Mouse (Mus musculus): ENCODE results near the gene Myh11. TPM values are rescaled to one million over a fixed set of nuclear protein-coding genes. Genes with fewer than 3 reads are reported as not detected.

Myh11 gene
- polyA plus RNA-seq, 1 experiment from 2014 or later = 0.55 TPM

DNA sequence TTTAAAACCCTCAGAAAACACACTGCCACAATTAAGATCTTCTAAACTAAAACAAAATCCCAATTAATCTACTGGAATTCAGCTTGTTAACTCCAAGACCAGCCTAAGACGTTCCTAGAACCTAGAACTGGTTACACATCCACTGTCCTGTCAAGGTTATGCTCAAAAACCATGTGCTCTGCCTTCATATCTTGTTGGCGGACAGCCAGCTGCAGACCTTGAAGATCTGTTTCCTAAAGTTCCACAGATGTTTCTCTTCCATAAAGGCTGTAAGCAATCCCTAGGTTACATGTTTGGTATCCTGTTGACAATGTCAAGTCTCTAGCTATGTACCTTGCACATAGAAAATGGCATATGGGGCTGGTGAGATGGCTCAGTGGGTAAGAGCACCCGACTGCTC is 13.6 kb upstream of the Myh11 start:
- H3K27ac ChIP-seq = no peak overlapping the region
- 91% methylated on average over 3 of the region's 3 CpGs for WGBS

DNA sequence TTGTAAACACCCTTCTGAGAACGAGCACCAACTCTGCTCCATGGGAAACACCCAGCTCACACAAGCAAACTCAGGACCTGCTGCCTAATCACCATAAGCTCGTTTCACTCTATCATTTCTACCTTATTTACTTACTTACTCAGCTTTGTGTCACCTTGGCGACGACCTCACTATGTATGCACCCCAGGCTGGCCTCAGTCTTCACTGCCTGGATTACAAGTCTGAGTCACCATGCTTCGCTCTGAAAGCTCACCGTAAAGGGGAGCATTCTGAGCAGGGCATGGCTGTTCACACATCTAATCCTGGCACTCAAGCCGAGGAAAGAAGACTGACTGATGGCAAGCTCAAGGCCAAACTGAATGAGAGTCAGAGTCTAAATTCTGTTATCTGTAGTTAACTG is 12.5 kb upstream of the Myh11 start:
- Histone ChIP-seq H3K9me3 (no peaks in the 10 kb centered on the region), H3K4me3 (no peak overlapping the region), H3K9ac (no peak overlapping the region), H3K27me3 (no peaks in the 10 kb centered on the region), H3K4me1 (no peaks in the 10 kb centered on the region), H3K36me3 (peaks cover 71% of the 10 kb centered on the region), H3K27ac (no peak overlapping the region), H3K4me2 (replicated peaks) (no peak overlapping the region)
- WGBS = 87% methylated on average over 7 of the region's 7 CpGs
- ATAC-seq (ENCODE audit: insufficient number of reproducible peaks, insufficient read depth, low FRiP score, low TSS enrichment) = no peak

More for the DNA sequence above, 13.6 kb upstream of the Myh11 start:
- peaks cover 66% of the 10 kb centered on the region for H3K36me3 ChIP-seq
- no peaks in the 10 kb centered on the region for H3K27me3 ChIP-seq
- H3K9ac ChIP-seq = no peak overlapping the region
- H3K4me1 ChIP-seq = no peaks in the 10 kb centered on the region
- H3K4me2 ChIP-seq (replicated peaks) = no peak overlapping the region
- ATAC-seq (ENCODE audit: insufficient number of reproducible peaks, insufficient read depth, low FRiP score, low TSS enrichment) = no peak
- H3K9me3 ChIP-seq = no peaks in the 10 kb centered on the region
- H3K4me3 ChIP-seq = no peak overlapping the region

DNA sequence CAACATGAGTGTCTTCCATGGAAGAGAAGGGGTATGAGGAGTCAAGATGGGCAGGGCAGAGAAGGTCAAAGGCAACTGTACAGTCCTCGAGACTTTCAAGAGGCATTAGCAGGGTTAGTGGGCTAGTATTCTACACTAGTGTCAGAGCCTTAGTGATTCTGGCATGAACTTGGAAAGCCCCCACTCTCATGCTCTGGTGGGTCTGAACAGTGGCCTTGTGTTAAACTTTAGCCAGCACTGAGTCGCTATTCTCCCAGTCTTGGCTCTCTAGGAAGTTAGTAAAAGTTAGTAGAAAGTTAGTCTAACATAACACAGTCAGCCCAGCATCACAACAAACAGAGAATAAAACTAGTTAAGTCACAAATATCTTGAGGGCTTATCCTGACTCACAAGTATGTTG is 12.0 kb upstream of the Myh11 start:
- ATAC-seq (ENCODE audit: insufficient number of reproducible peaks, insufficient read depth, low FRiP score, low TSS enrichment) = no peak
- Histone ChIP-seq H3K9me3 (no peaks in the 10 kb centered on the region), H3K4me1 (no peaks in the 10 kb centered on the region), H3K36me3 (peaks cover 70% of the 10 kb centered on the region), H3K4me3 (no peak overlapping the region), H3K27me3 (no peaks in the 10 kb centered on the region), H3K27ac (no peak overlapping the region), H3K4me2 (replicated peaks) (no peak overlapping the region), H3K9ac (no peak overlapping the region)
- 82% methylated on average over 2 of the region's 2 CpGs for WGBS

DNA sequence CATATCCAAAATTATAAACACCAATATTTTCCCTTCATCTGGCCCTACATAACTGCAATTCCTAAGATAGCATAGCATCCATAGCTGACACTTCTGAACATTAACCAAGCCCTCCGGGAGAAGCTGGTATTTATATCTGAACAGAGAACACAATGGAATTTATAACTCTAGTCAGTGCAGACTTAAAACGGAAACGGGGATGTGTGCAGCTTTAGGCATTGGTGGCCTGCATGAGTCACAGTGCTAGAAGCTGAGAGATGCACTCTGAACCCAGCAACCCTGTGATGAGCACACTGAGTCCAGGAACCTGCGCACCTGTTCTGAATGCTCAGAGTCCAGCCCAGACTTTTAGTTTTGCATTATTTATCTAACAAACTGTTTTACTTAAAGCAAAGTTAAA is 7.3 kb upstream of the Myh11 start:
- Histone ChIP-seq H3K4me2 (replicated peaks) (no peak overlapping the region), H3K27me3 (no peaks in the 10 kb centered on the region), H3K36me3 (peaks cover 50% of the 10 kb centered on the region), H3K27ac (no peak overlapping the region), H3K4me1 (no peaks in the 10 kb centered on the region), H3K9ac (no peak overlapping the region), H3K9me3 (no peaks in the 10 kb centered on the region), H3K4me3 (no peak overlapping the region)
- no peak for ATAC-seq (ENCODE audit: insufficient number of reproducible peaks, insufficient read depth, low FRiP score, low TSS enrichment)
- 92% methylated on average over 4 of the region's 4 CpGs for WGBS

GRCm38 (mm10) chr16:14297746-14298145 is 6.6 kb upstream of the Myh11 start:
- Histone ChIP-seq H3K36me3 (peaks cover 50% of the 10 kb centered on the region), H3K27me3 (peaks cover 2% of the 10 kb centered on the region; the same call in 1 of the 2 replicates), H3K9me3 (no peaks in the 10 kb centered on the region), H3K4me3 (no peak overlapping the region), H3K27ac (no peak overlapping the region), H3K9ac (no peak overlapping the region), H3K4me1 (0 out of 2 replicates have a peak, but pooled peaks cover 2% of the 10 kb centered on the region), H3K4me2 (replicated peaks) (no peak overlapping the region)
- WGBS = 87% methylated on average over 4 of the region's 4 CpGs
- no peak for ATAC-seq (ENCODE audit: insufficient number of reproducible peaks, insufficient read depth, low FRiP score, low TSS enrichment)

- no peak overlapping the region for H3K4me3 ChIP-seq
- H3K9me3 ChIP-seq = no peaks in the 10 kb centered on the region
- peaks cover 8% of the 10 kb centered on the region; the same call in 1 of the 2 replicates for H3K27me3 ChIP-seq
- no peak overlapping the region for H3K4me2 ChIP-seq (replicated peaks)
- no peak overlapping the region for H3K9ac ChIP-seq
- peaks cover 6% of the 10 kb centered on the region; the same call in 1 of the 2 replicates for H3K4me1 ChIP-seq
- H3K27ac ChIP-seq = no peak overlapping the region
- ATAC-seq (ENCODE audit: insufficient number of reproducible peaks, insufficient read depth, low FRiP score, low TSS enrichment) = no peak
- WGBS = 76% methylated on average over 3 of the region's 3 CpGs
- peaks cover 48% of the 10 kb centered on the region for H3K36me3 ChIP-seq
Measured at GRCm38 (mm10) chr16:14297137-14297536, 6.0 kb upstream of the Myh11 start.

- ATAC-seq (ENCODE audit: insufficient number of reproducible peaks, insufficient read depth, low FRiP score, low TSS enrichment) = no peak
- no peak overlapping the region for H3K9ac ChIP-seq
- H3K4me2 ChIP-seq (replicated peaks) = no peak overlapping the region
- H3K9me3 ChIP-seq = no peaks in the 10 kb centered on the region
- no peak overlapping the region for H3K27ac ChIP-seq
- peaks cover 9% of the 10 kb centered on the region; the same call in 1 of the 2 replicates for H3K27me3 ChIP-seq
- H3K36me3 ChIP-seq = peaks cover 43% of the 10 kb centered on the region
- no peak overlapping the region for H3K4me3 ChIP-seq
- WGBS = 70% methylated on average over 2 of the region's 2 CpGs
- H3K4me1 ChIP-seq = peaks cover 10% of the 10 kb centered on the region; the same call in 1 of the 2 replicates
Measured at GRCm38 (mm10) chr16:14296544-14297124, 5.5 kb upstream of the Myh11 start.

GRCm38 (mm10) chr16:14295291-14295690 is 4.1 kb upstream of the Myh11 start:
- WGBS = 86% methylated on average over 2 of the region's 2 CpGs
- ATAC-seq (ENCODE audit: insufficient number of reproducible peaks, insufficient read depth, low FRiP score, low TSS enrichment) = no peak
- peaks cover 31% of the 10 kb centered on the region for H3K36me3 ChIP-seq

GRCm38 (mm10) chr16:14292205-14293199 is 1.3 kb upstream of the Myh11 start:
- 15% methylated on average over 31 of the region's 31 CpGs for WGBS
- Histone ChIP-seq H3K9ac (no peak overlapping the region; the same call in 1 of the 2 replicates), H3K4me2 (replicated peaks) (peak overlapping the region; percentile 53), H3K27me3 (peaks cover 19% of the 10 kb centered on the region), H3K27ac (no peak overlapping the region), H3K4me3 (peak overlapping the region; percentile 25), H3K36me3 (0 out of 2 replicates have a peak, but pooled peaks cover 6% of the 10 kb centered on the region), H3K4me1 (peaks cover 15% of the 10 kb centered on the region; the same call in 1 of the 2 replicates), H3K9me3 (no peaks in the 10 kb centered on the region)
- ATAC-seq (ENCODE audit: insufficient number of reproducible peaks, insufficient read depth, low FRiP score, low TSS enrichment) = peak; percentile 59

More at GRCm38 (mm10) chr16:14295291-14295690, 4.1 kb upstream of the Myh11 start:
- Histone ChIP-seq H3K4me3 (no peak overlapping the region), H3K27ac (no peak overlapping the region), H3K27me3 (peaks cover 19% of the 10 kb centered on the region), H3K9ac (no peak overlapping the region), H3K4me1 (peaks cover 15% of the 10 kb centered on the region; the same call in 1 of the 2 replicates), H3K4me2 (replicated peaks) (no peak overlapping the region), H3K9me3 (no peaks in the 10 kb centered on the region)

GRCm38 (mm10) chr16:14272374-14272965 is 18.7 kb downstream of the Myh11 start:
- H3K4me2 ChIP-seq (replicated peaks) = no peak overlapping the region
- H3K4me1 ChIP-seq = no peaks in the 10 kb centered on the region
- WGBS = 66% methylated on average over 4 of the region's 4 CpGs
- H3K27me3 ChIP-seq = no peaks in the 10 kb centered on the region
- H3K9ac ChIP-seq = no peak overlapping the region
- H3K9me3 ChIP-seq = no peaks in the 10 kb centered on the region
- no peak overlapping the region for H3K4me3 ChIP-seq
- H3K27ac ChIP-seq = no peak overlapping the region
- H3K36me3 ChIP-seq = no peaks in the 10 kb centered on the region
- no peak for ATAC-seq (ENCODE audit: insufficient number of reproducible peaks, insufficient read depth, low FRiP score, low TSS enrichment)

GRCm38 (mm10) chr16:14265203-14265920 is 25.8 kb downstream of the Myh11 start:
- H3K9me3 ChIP-seq = no peaks in the 10 kb centered on the region
- H3K4me2 ChIP-seq (replicated peaks) = no peak overlapping the region
- H3K27ac ChIP-seq = no peak overlapping the region
- WGBS = 45% methylated on average over 4 of the region's 4 CpGs
- no peaks in the 10 kb centered on the region for H3K27me3 ChIP-seq
- H3K36me3 ChIP-seq = no peaks in the 10 kb centered on the region
- no peak overlapping the region for H3K9ac ChIP-seq
- no peaks in the 10 kb centered on the region for H3K4me1 ChIP-seq
- ATAC-seq (ENCODE audit: insufficient number of reproducible peaks, insufficient read depth, low FRiP score, low TSS enrichment) = no peak
- no peak overlapping the region for H3K4me3 ChIP-seq
